Mouse (Mus musculus) olfactory bulb, adult 2 months (tissue): ENCODE data around the gene Hpdl. TPM values are rescaled to one million over a fixed set of nuclear protein-coding genes. Genes with fewer than 3 reads are reported as not detected.
"Not testable (repeated sequence)": the region's sequence is repeated elsewhere in the genome, so short reads cannot be mapped to it uniquely, and the experiment has no call there.

Experiments used
- H3K27ac ChIP-seq: fragments of 200-500 bp; 2 replicates; pipeline ENCODE4 v1.5.1; 2012; ENCODE audit warnings: low read depth, low read length; ENCODE audit not compliant: insufficient read depth
- H3K4me1 ChIP-seq: fragments of 200-500 bp; 2 replicates; pipeline ENCODE4 v1.6.1; 2012; ENCODE audit warnings: low read length; ENCODE audit not compliant: control insufficient read depth, insufficient read depth
- H3K4me3 ChIP-seq: fragments of 200-500 bp; 2 replicates; pipeline ENCODE4 v1.5.1; 2012; ENCODE audit warnings: mild to moderate bottlenecking, low read depth, low read length, moderate library complexity; ENCODE audit not compliant: insufficient read depth
- CTCF ChIP-seq: fragments of 200-500 bp; IDR thresholded peaks from 2 replicates; pipeline ENCODE4 v1.5.1; 2012; ENCODE audit warnings: low read depth, mild to moderate bottlenecking, low read length, moderate library complexity; ENCODE audit not compliant: insufficient read depth
- POLR2A ChIP-seq: fragments of 200-500 bp; IDR thresholded peaks from 2 replicates; pipeline ENCODE4 v1.6.1; 2012; ENCODE audit warnings: mild to moderate bottlenecking, low read depth, low read length, moderate library complexity; ENCODE audit not compliant: insufficient read depth
- WGBS: fragments of 180-500 bp; shearing (Covaris S2); methylation state at CpG from one replicate; pipeline ENCODE4 v1.1.7; 2018; 5-methylcytosine and 5-hydroxymethylcytosine counted together
- polyA plus RNA-seq: library from polyadenylated mRNA; stranded (reverse); fragments of >200 nt; gene quantifications from 2 replicates; pipeline ENCODE4 v1.2.4, GENCODE M21; 2012; ENCODE audit warnings: low replicate concordance; ENCODE audit not compliant: missing spikeins, insufficient read depth, insufficient read length

Gene Hpdl
- polyA plus RNA-seq: not detected in 2 replicates

DNA sequence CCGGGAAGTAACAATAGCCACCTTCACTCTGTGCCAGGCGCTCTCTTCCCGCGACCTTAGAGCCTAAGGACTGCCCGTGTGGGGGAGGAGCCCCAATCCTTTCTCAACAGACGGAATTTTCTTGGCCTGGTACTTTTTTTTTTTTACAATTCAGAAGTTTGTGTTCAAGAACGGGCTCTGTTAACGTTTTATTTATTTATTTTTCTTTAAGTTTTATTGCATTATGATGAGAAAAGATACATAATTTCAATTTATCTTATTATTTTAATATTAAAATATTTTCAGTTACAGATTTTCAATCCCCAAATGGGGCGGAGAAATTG is at the start of gene Hpdl:
Gene Hpdl, minus strand, starts transcription at position 14 of the 323 bp plus-strand sequence.
- H3K4me1 ChIP-seq: peaks cover 12% of the 10 kb centered on the region
- H3K4me3 ChIP-seq: peak within 1 kb of the TSS; percentile 51
- TF ChIP-seq POLR2A (no peak), CTCF (no peak)
- WGBS: 17% methylated on average over 9 of the region's 9 CpGs
- no peak within 1 kb of the TSS for H3K27ac ChIP-seq

DNA sequence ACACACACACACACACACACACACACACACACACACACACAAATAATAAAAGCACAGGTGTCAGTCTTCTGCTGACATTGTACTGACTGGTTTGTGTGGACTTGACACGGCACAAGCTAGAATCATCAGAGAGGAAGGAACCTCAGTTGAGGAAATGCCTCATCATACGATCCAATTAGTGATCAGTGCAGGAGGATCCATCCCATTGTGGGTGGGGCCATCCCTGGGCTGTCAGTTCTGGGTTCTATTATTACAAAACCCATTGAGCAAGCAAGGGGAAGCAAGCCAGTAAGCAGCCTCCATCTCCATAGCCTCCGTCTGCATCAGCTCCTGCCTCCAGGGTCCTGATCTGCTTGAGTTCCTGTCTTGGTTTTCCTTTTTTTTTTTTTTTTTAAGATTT is 48.4 kb upstream of the Hpdl start:
- TF ChIP-seq POLR2A (no peak), CTCF (no peak)
- no peak overlapping the region for H3K27ac ChIP-seq
- H3K4me1 ChIP-seq: no peaks in the 10 kb centered on the region
- no peak overlapping the region for H3K4me3 ChIP-seq
- WGBS: 85% methylated on average over 3 of the region's 3 CpGs

GRCm38 (mm10) chr4:116862023-116862422 is 40.5 kb upstream of the Hpdl start:
- H3K27ac ChIP-seq: no peak overlapping the region
- H3K4me1 ChIP-seq: no peaks in the 10 kb centered on the region
- TF ChIP-seq POLR2A: no peak
- TF ChIP-seq CTCF: no peak
- no peak overlapping the region for H3K4me3 ChIP-seq
- WGBS: 74% methylated on average over 8 of the region's 8 CpGs

DNA sequence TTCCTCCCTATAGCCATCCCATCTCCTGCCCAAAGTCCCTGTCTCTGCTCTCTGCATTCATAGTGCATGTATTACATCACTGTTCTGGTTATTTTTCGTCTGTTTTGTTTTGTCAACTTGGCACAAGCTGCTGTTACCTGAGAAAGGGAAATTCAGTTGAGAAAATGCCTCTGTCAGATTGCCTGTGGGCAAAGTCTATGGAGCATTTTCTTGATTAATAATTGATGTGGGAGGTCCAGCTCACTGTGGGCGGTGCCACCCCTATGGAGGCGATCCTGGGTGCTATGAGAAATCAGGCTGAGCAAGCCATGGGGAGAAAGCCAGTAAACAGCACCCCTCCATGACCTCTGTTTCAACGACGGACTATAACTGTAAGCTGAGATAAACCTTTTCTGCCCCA is 38.2 kb upstream of the Hpdl start:
- H3K27ac ChIP-seq: no peak overlapping the region
- no peak overlapping the region for H3K4me3 ChIP-seq
- WGBS: 73% methylated on average over 5 of the region's 5 CpGs
- no peak for TF ChIP-seq POLR2A
- no peak for TF ChIP-seq CTCF
- no peaks in the 10 kb centered on the region for H3K4me1 ChIP-seq

- no peak for TF ChIP-seq CTCF
- no peak for TF ChIP-seq POLR2A
- 48% methylated on average over 10 of the region's 10 CpGs for WGBS
- H3K4me1 ChIP-seq: peaks cover 3% of the 10 kb centered on the region; the same call in 1 of the 2 replicates
- no peak overlapping the region for H3K4me3 ChIP-seq
- no peak overlapping the region for H3K27ac ChIP-seq
These were observed 35.7 kb upstream of the Hpdl start for GRCm38 (mm10) chr4:116857203-116857602.

GRCm38 (mm10) chr4:116854286-116854685 is 32.8 kb upstream of the Hpdl start:
- WGBS: 59% methylated on average over 2 of the region's 2 CpGs
- H3K4me3 ChIP-seq: no peak overlapping the region
- TF ChIP-seq CTCF: no peak
- no peak for TF ChIP-seq POLR2A

DNA sequence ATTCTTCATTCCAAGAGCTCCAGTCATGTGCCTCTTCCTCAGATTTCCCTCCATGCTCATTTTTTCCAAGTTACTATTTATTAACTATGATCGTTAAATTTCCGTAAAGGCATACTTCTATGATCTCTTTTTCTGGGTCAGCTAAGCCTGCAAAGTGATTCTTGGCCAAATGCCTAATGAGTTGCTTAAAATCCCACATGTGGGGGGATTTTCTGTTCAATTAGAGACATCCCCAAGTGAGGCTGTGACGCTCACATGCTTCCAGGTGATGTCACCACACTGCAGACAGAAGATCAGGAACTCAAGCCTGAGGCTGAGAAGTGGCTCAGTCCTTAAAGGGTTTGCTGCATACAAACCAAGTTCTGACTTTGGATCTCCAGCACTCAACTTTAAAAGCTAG is 28.4 kb upstream of the Hpdl start:
- 70% methylated on average over 3 of the region's 3 CpGs for WGBS
- Histone ChIP-seq H3K4me1 (peaks cover 3% of the 10 kb centered on the region; the same call in 1 of the 2 replicates), H3K27ac (no peak overlapping the region), H3K4me3 (no peak overlapping the region)
- no peak for TF ChIP-seq CTCF
- TF ChIP-seq POLR2A: no peak

More at GRCm38 (mm10) chr4:116854286-116854685, 32.8 kb upstream of the Hpdl start:
- Histone ChIP-seq H3K27ac (no peak overlapping the region), H3K4me1 (peaks cover 3% of the 10 kb centered on the region; the same call in 1 of the 2 replicates)

GRCm38 (mm10) chr4:116844324-116844723 is 22.8 kb upstream of the Hpdl start:
- Histone ChIP-seq H3K4me3 (no peak overlapping the region), H3K4me1 (no peaks in the 10 kb centered on the region), H3K27ac (no peak overlapping the region)
- TF ChIP-seq CTCF (no peak), POLR2A (no peak)
- WGBS: 98% methylated on average over 3 of the region's 3 CpGs

DNA sequence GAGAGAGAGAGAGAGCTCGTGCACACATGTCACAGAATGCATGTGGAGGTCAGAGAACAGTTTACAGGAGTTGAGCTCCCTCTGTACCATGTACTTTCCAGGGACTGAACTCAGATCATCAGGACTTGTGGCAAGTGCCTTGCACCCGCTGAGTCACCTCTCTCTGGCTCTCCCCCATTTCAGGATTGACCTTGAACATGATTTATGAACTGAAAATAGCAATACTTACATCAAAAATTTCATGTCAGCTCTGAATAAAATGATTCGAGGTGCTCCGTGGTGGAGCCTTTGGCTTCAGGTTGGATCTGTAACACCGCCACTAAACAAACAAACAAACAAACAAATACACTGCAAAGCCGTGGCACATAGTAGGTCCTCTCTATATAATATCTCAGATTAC is 19.3 kb upstream of the Hpdl start:
- no peak overlapping the region for H3K4me3 ChIP-seq
- TF ChIP-seq CTCF (no peak), POLR2A (no peak)
- 89% methylated on average over 6 of the region's 6 CpGs for WGBS

DNA sequence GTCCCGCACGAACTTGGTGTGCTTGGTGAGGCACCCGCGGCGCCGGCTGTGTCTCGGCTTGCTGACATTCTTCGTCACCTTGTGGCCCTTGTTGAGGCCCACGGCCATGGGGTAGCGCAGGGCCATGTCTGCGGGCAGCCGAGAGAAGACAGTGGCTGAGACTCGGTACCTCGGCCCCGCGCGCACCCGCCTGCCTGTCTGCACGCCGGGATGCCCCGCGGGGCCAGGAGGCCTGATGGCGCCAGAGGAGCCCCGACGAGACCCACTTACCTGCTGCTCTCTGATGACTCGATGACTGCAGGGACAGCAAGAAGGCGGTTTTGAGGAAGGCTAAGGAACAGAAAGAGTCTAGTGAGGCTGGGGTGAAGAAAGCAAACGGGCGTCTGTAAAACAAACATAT is 18.6 kb upstream of the Hpdl start:
- H3K4me3 ChIP-seq, H3K4me1 ChIP-seq, H3K27ac ChIP-seq: not testable (repeated sequence)
- WGBS: 35% methylated on average over 24 of the region's 29 CpGs

More for the DNA sequence above, 19.3 kb upstream of the Hpdl start:
- no peak overlapping the region for H3K27ac ChIP-seq
- no peaks in the 10 kb centered on the region for H3K4me1 ChIP-seq
